Mouse (Mus musculus) erythroblast, adult 5-6 weeks (primary cell): Measurements from ENCODE around the gene Efcab6. TPM values are rescaled to one million over a fixed set of nuclear protein-coding genes. Genes with fewer than 3 reads are reported as not detected.

Experiments used
- ATAC-seq: replicated peaks from 2 replicates; pipeline ENCODE4 v1.8.0; 2016; ENCODE audit warnings: moderate number of reproducible peaks, mild to moderate bottlenecking, moderate TSS enrichment, inconsistent platforms; ENCODE audit not compliant: poor library complexity, low FRiP score, severe bottlenecking
- total RNA-seq, 2 experiments: library from RNA; stranded (forward) in 1 of 2; stranded (reverse) in 1 of 2; fragments of 150-400 nt in 1 of 2; fragments of 200-764, 138-1000 nt in 1 of 2; gene quantifications; 2 replicates each; pipeline versions ENCODE4 v1.2.3 to v1.2.4; 2015 to 2017; ENCODE audit warnings: low replicate concordance in 2 of 2

Gene Efcab6
- total RNA-seq, 2 experiments from 2014 or later, result not detected

DNA sequence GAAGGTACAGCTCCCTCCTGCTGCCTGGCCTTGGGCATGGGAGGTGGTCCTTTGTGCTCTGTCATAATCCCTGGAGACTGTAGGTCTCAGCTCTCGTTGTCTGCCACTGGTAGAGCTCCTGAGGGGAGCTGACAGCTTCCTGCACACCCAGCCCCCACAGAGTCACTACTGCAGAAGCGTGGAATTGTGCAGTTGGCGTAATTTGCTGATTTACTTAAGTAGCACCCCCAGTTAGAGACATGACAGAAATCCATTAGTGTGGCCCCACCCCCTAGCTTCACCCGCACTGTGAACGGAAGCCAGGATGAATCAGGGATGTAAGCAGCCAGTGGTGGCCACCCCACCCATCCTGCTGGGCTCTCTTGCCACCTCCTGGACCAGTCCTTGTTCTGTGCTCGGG lies 232.9 kb downstream of the Efcab6 start:
- no peak for ATAC-seq

GRCm38 (mm10) chr15:83829226-83829625 lies 236.0 kb downstream of the Efcab6 start:
- no peak for ATAC-seq

- no peak for ATAC-seq
Measured at GRCm38 (mm10) chr15:83828011-83828410, 237.2 kb downstream of the Efcab6 start.

Other genes starting within 250 kb of the Efcab6 start
- not detected in 2 replicates for gene Sult4a1, start 40.4 kb upstream of the Efcab6 start, total RNA-seq (2015; ENCODE audit: low replicate concordance)
- not detected in 2 replicates for gene Sult4a1, start 40.4 kb upstream of the Efcab6 start, total RNA-seq (2017; ENCODE audit: low replicate concordance)
- gene Pnpla5, start 57.8 kb upstream of the Efcab6 start, total RNA-seq (2015; ENCODE audit: low replicate concordance), result not detected in 2 replicates
- not detected in 2 replicates for gene Pnpla5, start 57.8 kb upstream of the Efcab6 start, total RNA-seq (2017; ENCODE audit: low replicate concordance)
- gene Pnpla3, start 102.5 kb upstream of the Efcab6 start, total RNA-seq (2015; ENCODE audit: low replicate concordance), result not detected in 2 replicates
- not detected in 2 replicates for gene Pnpla3, start 102.5 kb upstream of the Efcab6 start, total RNA-seq (2017; ENCODE audit: low replicate concordance)
- 9.6 and 13.2 TPM in 2 replicates for gene Samm50, start 126.9 kb upstream of the Efcab6 start, total RNA-seq (2015; ENCODE audit: low replicate concordance)
- 7.0 and 18.7 TPM in 2 replicates for gene Samm50, start 126.9 kb upstream of the Efcab6 start, total RNA-seq (2017; ENCODE audit: low replicate concordance)
- 21.5 and 23.6 TPM in 2 replicates for gene Parvb, start 166.7 kb upstream of the Efcab6 start, total RNA-seq (2015; ENCODE audit: low replicate concordance)
- gene Parvb, start 166.7 kb upstream of the Efcab6 start, total RNA-seq (2017; ENCODE audit: low replicate concordance), result 12.1 and 15.3 TPM in 2 replicates